Mouse (Mus musculus) central nervous system, embryonic 18 days (tissue): Measurements from ENCODE around the gene Eef1a2. TPM values are rescaled to one million over a fixed set of nuclear protein-coding genes. Genes with fewer than 3 reads are reported as not detected.

Experiments used
- polyA plus RNA-seq: library from polyadenylated mRNA; depleted of rRNA; stranded (reverse); fragments of >200 nt; gene quantifications from 2 replicates; pipeline ENCODE4 v1.2.3, GENCODE M21; 2012; rRNA removed

The Eef1a2 gene
- polyA plus RNA-seq: 199 and 216 TPM in 2 replicates

GRCm38 (mm10) chr2:181156248-181157121 lies at the start of gene Eef1a2:
Eef1a2 (minus strand) TSS chr2:181157014.

GRCm38 (mm10) chr2:181202422-181202821 lies 45.6 kb upstream of the Eef1a2 start, which contains the start of gene Ptk6:
Ptk6 (minus strand) TSS chr2:181202789.

DNA sequence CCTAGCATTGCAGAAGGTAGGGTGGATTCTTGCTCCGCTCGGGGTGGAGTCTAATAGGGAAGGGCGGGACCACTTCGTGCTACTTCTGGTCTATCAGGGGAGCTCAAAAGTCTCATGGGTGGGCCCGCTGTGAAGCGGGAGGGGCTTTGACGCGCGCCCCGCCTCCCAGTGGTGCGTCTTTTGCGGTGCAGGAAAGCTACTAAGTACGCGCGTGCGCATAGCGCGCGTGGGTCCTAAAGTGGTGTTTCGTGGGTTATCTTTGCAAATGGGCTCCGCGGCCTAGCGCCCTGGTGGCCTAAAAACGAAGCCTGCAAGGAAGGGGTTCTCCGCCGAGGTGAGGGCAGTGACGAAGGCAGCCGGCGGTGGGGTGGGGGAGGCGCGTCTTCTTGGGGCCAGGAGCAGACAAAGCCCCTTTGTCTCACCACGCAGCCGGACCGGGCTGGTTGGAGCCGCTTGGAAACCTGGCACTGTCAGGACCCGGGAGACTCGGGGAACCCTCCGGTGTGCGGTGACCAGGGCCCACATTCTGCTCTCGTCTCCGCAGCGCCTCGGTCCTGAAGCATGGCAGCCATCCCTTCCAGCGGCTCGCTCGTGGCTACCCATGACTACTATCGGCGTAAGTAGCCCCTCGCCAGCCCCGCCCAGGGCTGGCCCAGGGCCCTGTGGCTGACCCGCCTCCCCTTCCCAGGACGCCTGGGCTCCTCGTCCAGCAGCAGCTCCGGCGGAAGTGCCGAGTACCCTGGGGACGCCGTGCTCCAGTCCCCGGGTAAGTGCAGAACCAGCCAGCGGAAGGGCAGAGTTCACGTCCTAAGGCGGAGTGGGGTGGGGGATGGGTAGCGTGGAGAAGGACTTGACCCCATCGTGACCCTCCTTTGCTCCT lies 30.5 kb upstream of the Eef1a2 start, which contains the start of gene Ppdpf:
Gene Ppdpf, plus strand, starts transcription at position 127 of the 880 bp plus-strand sequence.

GRCm38 (mm10) chr2:181134591-181135445 lies 22.0 kb downstream of the Eef1a2 start, which contains the start of gene Kcnq2:
Kcnq2 (minus strand) TSS chr2:181135300.

Other genes starting within 250 kb of the Eef1a2 start
- 51.1 and 56.8 TPM in 2 replicates for gene Ythdf1, start 236.1 kb downstream of the Eef1a2 start, polyA plus RNA-seq
- gene Birc7, start 228.0 kb downstream of the Eef1a2 start, polyA plus RNA-seq: 0.03 and 0.09 TPM in 2 replicates
- gene Nkain4, start 202.3 kb downstream of the Eef1a2 start, polyA plus RNA-seq: 48.1 and 57.6 TPM in 2 replicates
- 122 and 127 TPM in 2 replicates for gene Arfgap1, start 189.8 kb downstream of the Eef1a2 start, polyA plus RNA-seq
- 0.57 and 0.79 TPM in 2 replicates for gene Col20a1, start 170.5 kb downstream of the Eef1a2 start, polyA plus RNA-seq
- gene Chrna4, start 113.5 kb downstream of the Eef1a2 start, polyA plus RNA-seq: 13.9 TPM in 2 replicates
- 78.7 and 87.8 TPM in 2 replicates for gene Kcnq2, start 21.7 kb downstream of the Eef1a2 start, polyA plus RNA-seq
- gene Ppdpf, start 30.2 kb upstream of the Eef1a2 start, polyA plus RNA-seq: 225 and 239 TPM in 2 replicates
- 0.05 and 0.08 TPM in 2 replicates for gene Ptk6, start 45.8 kb upstream of the Eef1a2 start, polyA plus RNA-seq
- 0.16 TPM in 2 replicates for gene Srms, start 56.2 kb upstream of the Eef1a2 start, polyA plus RNA-seq
- 0.19 and 0.35 TPM in 2 replicates for gene Fndc11, start 63.0 kb upstream of the Eef1a2 start, polyA plus RNA-seq
- gene Helz2, start 85.0 kb upstream of the Eef1a2 start, polyA plus RNA-seq: 2.1 and 2.2 TPM in 2 replicates
- 27.2 and 29.7 TPM in 2 replicates for gene Gmeb2, start 131.0 kb upstream of the Eef1a2 start, polyA plus RNA-seq
- 1,007 and 1,209 TPM in 2 replicates for gene Stmn3, start 157.5 kb upstream of the Eef1a2 start, polyA plus RNA-seq
- 99.7 and 111 TPM in 2 replicates for gene Rtel1, start 162.7 kb upstream of the Eef1a2 start, polyA plus RNA-seq
- gene Zgpat, start 207.9 kb upstream of the Eef1a2 start, polyA plus RNA-seq: 130 and 133 TPM in 2 replicates
- gene Arfrp1, start 208.4 kb upstream of the Eef1a2 start, polyA plus RNA-seq: 104 and 107 TPM in 2 replicates
- 115 and 119 TPM in 2 replicates for gene Lime1, start 223.1 kb upstream of the Eef1a2 start, polyA plus RNA-seq